Mouse (Mus musculus) CD4-positive, CD25-positive, alpha-beta regulatory T cell, adult 2 months (primary cell): Measurements from ENCODE around the gene Psma2.

Experiments used
- DNase-seq: peaks from one replicate; pipeline ENCODE4 v3.0.0-alpha.2; 2012; ENCODE audit warnings: low read depth, low spot score

Gene Psma2

DNA sequence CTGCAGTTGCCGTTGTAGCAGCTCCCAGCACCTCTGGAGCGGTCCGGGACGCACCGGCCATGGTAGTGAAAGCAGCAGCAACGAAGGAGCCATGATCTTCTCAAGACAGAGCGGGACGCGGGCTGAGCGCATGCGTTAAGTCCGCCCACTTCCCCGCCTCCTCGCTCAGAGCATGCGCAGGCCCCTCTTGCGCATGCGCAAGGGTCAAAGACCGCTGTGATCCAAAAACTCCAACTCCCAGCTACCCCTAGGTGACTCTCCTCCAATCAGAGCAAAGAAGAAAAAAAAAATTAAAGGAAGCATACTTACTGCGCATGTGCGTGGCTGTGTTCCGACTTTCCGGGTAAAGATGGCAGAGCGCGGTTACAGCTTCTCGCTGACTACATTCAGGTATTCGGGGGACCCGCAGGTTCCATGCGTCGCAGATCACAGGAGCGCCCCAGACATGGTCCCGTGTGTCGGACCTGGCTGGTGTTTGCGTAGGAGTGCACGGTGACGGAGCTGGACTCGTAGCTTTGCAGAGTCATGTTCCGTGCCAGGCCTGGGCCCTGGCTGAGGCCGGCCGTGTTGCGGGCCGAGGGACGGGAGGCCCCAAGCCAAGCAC lies at the start of gene Psma2, which contains the start of gene Mrpl32:
TSS of gene Psma2 (plus strand) at position 315 of the 604 bp plus-strand sequence.
TSS of gene Mrpl32 (minus strand) at position 240 of the 604 bp plus-strand sequence.
- DNase-seq: peak; percentile 99

DNA sequence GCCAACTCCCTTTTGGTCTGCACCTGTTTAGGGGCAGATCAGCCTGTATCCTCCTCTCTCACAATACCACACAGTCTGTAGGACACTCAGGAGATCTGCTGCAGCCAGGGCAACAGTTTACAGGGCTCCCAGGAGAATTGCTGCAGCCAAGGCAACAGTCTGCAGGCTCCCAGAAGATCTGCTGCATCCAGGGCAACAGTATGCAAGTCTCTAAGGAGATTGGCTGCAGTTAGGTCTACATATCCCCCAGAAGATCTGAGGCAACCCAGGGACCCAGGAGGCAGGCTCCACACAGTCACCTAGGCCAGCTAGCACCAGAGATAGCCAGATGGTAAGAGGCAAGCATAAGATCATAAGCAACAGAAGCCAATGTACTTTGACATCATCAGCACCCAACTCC lies 38.9 kb upstream of the Psma2 start:
- DNase-seq: no peak

DNA sequence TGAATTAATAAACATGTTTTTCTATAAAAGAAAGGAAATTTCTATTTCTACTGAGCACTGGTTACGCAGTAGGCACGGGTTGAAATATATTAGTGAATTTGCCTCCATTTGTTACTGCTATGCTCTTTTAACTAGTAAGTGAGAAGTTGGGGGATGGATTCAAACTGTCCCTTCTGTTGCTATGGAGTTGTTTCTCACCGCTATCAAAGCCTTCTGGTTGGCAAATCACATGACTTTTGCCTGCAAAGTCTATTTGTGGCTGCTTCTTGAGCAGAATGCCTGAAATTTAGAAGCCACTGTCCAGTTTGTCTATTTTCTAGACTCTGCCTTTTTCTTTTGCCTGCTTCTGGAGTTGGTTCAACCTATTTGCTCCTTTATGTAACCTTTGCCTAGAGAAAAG lies 32.6 kb upstream of the Psma2 start:
- no peak for DNase-seq

DNA sequence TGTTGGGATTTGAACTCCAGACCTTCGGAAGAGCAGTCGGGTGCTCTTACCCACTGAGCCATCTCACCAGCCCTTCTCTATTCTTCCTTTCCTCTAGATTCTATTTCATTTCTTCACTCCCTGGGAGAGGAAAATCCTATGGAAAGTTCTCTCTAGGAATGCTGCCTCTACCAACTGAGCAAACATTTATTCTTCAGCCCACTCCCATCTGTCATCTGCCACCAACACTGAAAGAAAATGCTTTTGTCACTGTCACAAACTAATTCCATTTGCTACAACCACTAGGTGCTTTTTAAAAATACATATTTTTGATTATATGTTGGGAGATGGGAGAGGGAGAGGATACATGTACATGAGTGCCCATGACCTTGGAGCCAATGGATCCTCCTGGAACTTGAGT lies 10.3 kb upstream of the Psma2 start:
- no peak for DNase-seq

DNA sequence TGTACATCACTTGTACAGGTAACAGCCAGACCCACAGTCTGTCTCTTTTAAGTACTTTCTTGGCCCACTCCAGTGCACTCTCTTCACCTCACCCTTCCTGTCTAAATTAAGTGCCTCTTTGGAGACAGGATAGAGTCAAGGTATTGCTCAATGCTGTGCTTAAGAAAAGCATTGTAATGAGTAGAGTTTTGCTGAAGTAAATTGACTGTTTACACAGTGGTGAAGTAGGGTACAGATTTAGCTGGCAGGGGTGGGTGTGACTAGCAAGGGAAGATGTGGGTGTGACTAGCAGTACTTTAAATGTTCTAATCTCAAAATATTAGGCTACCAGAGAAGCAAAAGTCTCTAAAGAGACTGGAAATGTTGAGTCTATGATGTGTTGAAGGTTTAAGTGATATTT lies 5.4 kb upstream of the Psma2 start:
- DNase-seq: no peak

DNA sequence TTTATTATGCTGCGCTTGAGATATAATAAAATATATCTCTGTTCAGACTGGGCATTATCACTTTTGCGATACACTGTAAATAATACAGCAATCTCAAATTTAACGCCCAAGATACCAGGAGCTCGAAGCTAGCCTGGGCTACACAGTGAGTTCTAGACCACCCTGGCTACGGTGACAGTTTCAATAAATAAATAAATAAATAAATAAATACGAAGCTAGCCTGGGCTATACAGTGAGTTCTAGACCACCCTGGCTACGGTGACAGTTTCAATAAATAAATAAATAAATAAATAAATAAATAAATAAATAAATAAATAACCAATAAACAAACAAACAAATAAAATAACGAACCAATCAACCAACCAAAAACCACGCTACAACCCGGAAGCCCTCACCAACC lies 577 bp upstream of the Psma2 start:
- no peak for DNase-seq

DNA sequence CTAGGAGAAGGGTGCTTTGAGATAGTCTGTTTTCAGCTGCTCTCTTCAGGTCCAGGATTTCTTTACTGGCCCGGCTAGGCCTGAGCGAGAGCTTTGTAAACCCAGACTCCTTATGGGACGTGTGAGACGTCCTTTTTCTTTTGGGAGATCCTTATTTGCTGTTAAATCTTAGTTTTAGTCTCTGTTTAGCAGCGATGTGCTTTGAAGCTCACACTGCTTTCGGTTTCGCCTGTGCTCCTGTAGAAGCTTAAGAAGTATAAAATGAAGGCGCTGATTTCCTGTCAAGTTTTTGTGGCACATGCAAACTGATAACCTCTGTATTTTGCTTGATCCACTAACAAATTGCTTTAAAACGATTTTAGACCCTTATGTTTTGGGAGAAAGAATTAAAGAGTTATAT lies 513 bp downstream of the Psma2 start:
- DNase-seq: peak; percentile 70

DNA sequence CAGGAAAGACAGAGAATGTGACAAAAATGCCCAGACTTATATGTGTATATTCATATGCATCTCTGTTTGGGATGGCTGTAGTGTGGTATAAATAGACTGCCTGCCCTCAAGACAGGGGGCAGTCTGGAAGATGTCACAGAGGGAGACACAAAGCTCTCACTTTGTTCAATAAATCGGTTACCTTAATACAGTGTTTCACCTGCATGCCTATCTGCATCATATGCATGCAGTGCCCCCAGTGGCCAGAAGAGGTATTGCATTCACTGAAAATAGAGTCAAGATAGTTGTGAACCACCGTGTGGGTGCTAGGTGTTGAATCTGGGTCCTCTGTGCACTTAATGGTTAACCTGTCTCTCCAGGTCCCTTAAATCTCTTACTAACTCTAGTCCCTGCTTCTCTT lies 5.7 kb downstream of the Psma2 start:
- DNase-seq: peak; percentile 87

DNA sequence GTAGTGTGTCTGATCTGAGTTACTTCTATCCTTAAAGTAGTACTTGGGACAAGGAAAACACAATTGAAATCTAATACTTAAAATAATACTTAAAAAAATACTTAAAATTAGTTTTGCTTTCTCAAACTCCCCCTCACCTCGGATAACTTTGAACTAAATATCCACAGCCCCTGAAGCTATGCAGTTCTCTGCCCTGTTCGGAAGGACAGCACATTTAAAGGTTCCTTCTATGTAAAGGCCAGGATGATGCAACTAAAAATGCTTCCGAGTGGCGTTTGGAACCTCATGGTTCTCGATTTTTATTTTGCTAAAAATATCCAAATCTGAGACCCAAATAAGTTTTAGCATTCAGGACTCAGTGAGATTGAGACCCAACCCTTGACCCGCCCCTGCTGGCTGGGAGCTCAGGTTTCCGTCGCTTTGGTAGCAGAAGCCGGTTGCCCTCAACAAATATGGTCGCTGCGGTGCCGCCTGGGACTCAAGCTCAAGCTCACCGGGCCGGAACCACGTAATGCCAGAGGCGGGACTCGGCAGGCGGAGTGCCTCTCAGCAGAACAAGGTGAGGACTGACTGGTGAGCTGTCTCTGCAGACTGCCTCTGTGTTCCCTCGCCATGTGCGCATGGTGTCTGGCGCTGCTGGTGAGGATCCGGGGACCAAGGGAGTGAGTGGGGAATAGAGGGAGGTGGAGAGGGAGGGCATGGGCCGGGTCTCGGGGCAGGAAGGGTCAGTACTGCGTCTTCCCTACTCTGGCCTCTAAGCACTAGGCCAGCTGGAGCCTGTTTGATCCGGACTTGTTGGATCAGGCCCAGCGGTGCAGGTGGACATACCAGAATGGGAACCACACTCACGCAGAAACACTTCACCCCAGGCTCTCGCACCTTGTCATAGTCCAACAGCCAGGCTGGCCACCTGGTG lies 16.9 kb downstream of the Psma2 start, which contains the start of gene AW209491:
TSS of gene AW209491 (plus strand) at position 429 of the 916 bp plus-strand sequence.
- peak; percentile 97 for DNase-seq

DNA sequence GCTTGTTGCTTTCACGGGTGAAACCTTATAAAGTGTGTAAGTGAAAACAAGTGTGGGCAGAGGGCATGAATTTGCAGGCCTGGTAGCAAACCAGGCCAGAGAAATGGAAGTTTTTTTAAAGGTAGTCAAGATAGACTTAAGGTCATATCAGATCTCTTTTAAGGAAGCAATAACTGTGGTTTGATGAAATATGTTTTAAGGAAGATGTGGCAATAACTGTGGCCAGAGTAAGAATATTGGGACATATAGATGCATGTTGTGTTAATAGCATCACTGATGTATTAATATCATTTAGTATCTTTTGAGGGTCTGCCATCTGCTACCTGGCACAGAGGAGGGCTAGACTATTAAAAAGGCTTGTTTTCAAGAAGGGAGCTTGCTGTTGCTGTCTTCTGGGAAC lies 27.0 kb downstream of the Psma2 start:
- DNase-seq: no peak

DNA sequence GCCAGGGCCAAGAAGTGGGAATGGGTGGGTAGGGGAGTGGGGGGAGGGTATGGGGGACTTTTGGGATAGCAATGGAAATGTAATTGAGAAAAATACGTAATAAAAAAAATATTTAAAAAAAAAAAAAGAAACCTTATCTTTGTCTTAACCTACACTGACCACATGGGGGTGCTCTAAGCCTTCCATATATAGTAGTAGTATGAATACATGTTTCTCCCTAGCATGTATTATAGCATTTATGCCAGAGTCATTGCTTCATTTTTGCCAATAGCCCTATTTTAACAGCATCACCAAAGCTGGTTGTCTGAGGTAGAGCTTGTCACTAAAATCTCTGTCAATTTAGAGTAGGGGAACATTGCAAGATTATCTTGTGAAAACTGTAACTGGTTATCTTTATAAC lies 36.3 kb downstream of the Psma2 start:
- peak; percentile 58 for DNase-seq

DNA sequence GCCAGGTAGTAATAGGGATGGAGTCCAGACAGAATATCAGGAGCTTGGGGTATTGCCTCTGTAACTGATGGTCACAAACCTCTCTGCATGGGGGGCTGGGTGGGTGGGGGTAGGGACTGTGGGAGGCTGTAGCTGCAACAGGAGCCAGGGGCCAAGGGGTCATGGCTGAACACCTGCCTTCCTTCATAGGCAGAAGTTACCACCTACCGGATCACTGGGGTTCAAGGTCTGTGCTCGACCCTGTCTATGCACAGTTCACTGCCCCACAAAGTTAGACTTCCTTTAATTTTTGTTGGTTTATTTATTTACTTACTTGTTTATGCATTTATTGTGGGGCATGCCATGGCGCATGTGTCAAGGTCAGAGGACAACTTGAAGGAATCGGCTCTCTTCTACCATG lies 54.1 kb downstream of the Psma2 start:
- DNase-seq: no peak

DNA sequence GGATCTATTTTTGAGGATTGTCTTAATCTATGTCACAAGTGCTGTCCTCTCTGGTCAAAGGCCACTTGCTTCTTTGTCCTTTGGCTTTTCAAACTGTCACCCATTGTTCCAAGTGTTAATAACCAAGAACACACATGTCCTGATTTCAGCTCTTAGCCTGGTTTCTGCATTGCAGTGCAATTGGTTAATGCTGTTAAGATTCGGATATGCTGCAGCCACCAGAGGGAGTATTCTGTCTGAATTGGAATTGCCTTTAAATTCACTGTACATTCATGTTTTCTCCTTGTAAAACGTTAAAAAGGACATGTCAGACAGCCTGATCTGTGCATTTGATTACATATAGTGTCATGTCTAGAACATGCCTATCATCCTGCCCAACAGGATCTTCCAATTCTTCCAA lies 57.3 kb downstream of the Psma2 start:
- DNase-seq: no peak

DNA sequence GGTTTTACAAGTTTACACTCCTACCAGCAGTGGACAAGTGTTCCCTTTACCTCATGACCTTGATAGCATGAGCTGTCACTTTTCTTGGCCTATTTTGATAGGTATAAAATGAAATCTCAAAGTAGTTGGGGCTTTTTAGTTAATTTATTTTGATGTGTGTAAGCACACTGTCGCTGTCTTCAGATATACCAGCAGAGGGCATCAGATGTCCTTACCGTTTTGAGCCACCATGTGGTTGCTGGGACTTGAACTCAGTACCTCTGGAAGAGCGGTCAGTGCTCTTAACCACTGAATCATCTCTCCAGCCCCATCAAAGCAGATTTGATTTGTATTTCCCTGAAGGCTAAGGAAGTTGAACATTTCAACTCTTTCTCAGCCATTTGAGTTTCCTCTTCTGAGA lies 75.9 kb downstream of the Psma2 start:
- no peak for DNase-seq

DNA sequence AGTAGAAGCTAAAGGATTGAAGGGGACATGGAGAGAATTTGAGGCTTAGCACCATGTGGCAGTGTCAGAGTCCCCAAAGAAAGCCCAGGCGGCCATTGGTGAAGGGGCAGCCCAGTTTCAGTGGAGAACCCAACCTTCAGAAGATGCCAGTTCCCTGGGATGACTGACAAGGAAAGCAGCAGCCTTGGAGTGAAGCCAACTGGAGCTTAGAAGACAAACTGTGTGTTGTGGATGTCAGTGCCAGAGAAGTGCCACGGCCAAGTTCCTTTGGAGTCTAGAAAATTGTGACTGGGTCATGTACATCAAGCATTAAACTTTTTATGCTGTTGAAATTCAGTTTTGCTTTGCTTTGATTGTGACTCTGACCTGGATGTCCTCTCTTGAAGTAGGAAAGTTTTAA lies 103.8 kb downstream of the Psma2 start:
- no peak for DNase-seq

DNA sequence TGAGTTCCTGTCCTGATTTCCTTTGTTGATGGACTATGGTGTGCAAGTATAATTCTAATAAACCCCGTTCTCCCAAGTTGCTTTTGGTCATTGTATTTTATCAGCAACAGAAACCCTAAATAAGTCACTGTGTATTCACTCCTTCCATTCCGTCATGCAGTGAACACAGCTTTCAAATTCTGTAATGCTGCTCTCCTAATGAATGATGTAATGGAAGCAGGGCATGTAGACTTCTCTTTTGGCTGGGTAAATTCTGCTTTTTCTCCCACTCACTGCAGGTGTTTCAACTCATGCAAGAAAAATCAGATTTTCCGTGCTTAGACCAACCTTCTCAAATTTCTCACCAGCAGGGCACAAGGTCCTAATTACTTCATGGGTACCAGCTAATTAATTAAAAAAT lies 104.7 kb downstream of the Psma2 start:
- DNase-seq: no peak
